Mouse (Mus musculus): Measurements from ENCODE around the gene Rsph6a.
"Not testable (repeated sequence)": the region's sequence is repeated elsewhere in the genome, so short reads cannot be mapped to it uniquely, and the experiment has no call there.

Rsph6a gene

DNA sequence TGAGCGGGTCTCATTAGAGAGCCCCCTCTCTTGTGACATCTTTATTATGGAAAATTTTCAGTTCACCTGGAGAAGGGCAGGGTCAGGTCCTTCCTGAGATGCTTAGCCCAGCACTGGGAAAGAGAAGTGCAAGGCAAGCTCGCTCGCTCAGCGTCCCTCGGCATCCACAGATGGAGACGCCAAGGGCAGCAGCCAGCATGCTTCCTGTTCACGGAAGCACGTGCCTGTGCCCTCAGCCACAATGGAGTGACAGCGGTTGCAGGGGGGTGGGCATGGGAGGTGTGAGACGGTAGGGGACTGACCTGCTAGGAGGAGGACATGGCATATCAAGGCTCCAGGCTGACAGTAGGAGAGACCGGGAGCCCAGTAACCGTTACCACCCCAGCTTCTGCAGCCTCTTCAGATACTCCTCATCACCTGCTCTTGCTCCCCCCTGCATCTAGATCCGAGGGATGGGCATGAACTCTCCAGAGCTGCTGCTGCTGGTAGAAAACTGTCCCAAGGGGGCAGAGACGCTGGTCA lies 6.4 kb upstream of the Rsph6a start:
- no peak for DNase-seq

DNA sequence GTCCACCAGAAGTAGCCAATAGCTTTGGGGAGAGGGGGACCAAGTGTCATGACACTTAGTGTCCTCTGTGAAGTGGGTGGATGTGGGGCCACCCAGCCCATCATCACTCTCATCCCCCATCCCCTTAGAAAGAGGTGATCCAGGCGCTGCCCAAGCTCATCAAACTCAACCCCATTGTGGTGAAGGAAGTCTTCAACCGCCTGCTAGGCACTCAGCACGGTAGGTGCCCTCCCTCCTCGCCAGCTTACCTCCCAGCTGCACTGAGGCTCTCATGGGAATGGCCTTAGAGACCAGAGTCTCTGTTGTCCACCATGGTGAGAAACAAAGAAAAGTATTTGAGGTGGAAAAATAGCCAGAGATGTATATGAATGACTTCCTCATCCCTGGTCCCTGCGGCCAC lies 5.2 kb upstream of the Rsph6a start:
- no peak for DNase-seq

DNA sequence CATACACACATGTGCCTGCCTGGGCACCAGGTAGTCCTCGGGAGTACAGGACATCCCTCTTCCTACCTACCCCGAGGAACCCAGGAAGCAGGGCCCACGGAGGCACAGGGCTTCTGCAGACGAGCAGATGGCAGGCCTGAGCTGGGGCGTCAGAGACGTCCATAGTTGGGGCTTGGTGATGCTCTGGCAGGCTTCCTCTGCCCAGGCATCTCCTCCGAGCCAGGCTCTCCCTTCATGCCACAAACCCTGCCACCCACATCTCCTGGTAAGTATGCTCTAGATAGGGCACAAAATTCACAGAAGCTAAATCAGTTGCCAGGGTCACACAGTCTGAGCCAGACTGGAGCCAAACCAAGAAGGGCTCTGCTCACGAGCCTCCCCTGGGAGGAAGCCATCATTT lies 4.3 kb upstream of the Rsph6a start:
- DNase-seq, result no peak

DNA sequence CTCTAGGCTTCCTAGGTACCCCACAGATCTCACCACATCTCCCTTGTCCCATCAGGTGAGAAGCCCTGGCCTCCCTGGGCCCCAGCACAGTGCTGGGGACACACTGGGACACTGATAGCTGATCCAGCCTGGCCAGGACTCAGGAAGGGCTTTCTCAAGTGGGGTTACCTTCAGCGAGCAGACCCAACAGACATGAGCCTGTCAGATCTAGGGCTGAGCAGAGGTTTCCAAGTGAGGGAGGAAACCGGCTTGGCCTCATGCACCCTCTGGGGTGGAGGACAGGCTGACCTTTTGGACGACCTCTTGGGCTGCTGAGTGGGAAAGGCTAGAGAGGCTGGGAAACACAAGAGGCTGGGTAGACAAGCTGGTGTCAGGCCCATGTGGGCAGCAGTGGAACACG lies 3.3 kb upstream of the Rsph6a start:
- no peak for DNase-seq

DNA sequence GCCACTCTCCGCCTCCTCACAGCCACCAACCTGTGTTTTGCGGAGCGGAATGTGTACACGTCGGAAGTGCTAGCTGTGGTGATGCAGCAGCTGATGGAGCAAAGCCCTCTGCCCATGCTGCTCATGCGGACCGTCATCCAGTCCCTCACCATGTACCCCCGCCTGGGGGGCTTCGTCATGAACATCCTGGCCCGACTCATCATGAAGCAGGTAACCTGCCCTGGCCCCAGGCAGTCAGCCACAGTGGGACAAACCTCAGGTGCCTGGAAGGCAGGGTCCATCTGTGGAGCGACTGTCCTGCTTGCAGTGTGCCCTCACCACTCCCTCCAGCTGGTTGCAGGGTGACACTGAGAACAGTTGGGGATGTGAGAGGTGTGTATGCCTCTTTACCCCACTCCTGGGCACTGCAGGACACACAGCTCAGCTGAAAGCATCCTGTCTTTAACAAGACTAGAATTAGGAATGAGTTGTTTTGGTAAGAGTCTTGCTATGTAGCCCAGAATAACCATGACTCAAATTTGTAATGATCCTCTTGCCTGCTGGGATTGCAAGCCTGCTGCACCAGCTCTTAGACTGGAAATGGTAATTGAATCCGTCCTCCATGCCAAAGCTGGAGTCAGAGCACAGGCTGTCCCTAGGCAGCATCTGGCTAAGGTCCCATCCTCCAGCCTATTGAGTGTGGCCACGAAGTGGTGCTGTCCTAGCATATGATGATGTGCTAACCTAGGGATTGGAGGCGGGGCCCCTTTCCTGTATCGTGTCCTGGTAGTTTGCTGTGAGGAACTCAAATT lies 1.9 kb upstream of the Rsph6a start:
- no peak for DNase-seq

DNA sequence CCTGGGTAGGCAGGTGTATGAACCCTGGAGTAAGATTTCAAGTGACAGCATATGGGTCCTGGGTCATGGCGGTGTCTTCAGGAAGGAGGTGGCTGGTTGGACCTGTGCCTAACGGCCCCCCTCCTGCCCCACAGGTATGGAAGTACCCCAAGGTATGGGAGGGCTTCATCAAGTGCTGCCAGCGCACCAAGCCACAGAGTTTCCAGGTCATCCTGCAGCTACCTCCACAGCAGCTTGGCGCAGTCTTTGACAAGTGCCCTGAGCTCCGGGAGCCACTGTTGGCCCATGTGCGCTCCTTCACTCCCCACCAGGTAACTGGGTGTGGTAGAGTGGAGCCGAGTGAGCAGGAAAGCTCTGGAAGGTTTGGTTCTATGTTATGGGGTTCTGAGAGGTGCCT lies 1.4 kb upstream of the Rsph6a start:
- no peak for DNase-seq

DNA sequence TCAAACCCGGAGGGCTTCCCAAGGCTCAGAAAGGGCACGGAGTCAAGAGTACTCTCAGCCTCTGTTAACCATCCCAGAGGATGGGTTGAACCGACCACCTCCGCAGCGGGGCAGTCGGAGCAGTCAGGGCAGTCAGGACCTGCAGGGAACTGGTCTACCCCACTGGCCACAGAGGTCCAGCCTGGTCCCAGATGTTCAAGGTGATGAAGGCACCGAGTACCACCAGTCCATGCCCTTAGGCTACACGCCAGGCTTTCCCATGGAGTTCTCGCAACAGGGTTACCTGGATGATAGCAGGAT lies 237 bp downstream of the Rsph6a start:
- DNase-seq, result no peak

DNA sequence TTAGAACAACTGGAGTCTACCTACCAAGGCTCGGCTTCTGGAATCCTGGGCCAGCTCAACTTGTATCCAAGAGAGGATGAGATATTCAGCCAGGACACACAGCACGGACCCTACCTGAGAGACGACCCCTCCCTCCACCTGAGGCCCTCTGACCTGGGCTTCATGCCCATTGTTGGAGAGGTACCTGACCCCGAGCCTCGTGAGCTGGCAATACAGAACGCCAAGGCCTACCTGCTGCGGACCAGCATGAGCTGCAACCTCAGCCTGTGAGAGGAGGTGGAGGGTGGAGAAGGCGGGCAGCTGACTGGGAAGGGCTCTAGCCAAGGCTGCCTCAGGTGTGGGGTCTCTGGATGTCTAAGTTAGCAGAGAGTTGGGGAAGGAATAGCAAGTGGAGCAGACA lies 618 bp downstream of the Rsph6a start:
- DNase-seq, result no peak

DNA sequence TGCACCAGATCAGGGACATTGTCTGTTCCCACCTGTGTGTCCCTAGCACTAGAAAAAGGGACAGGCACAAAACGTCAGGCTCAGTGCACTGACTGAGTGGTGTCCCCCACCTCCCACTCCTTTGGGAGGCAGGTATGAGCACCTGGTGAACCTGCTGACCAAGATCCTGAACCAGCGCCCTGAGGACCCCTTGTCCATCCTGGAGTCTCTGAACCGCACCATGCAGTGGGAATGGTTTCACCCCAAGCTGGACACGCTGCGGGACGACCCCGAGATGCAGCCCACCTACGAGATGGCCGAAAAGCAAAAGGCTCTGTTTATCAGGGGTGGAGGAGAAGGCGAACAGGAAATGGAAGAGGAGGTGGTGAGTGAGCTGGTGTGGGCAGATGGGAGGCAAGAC lies 2.9 kb downstream of the Rsph6a start:
- DNase-seq, result no peak

DNA sequence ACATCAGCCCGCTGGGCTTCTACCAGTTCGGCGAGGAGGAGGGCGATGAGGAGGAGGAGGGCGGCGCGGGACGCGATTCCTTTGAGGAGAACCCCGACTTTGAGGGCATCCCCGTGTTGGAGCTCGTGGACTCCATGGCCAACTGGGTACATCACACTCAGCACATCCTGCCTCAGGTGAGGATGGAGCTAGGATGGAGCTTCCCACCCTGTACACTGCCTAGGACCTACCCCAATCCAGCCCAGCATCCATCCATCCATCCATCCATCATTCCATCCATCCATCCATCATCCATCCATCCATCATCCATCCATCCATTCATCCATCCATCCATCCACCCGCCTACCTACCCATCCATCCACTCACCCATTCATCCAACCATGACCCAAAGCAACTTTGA lies 11.4 kb downstream of the Rsph6a start:
- DNase-seq, result no peak

DNA sequence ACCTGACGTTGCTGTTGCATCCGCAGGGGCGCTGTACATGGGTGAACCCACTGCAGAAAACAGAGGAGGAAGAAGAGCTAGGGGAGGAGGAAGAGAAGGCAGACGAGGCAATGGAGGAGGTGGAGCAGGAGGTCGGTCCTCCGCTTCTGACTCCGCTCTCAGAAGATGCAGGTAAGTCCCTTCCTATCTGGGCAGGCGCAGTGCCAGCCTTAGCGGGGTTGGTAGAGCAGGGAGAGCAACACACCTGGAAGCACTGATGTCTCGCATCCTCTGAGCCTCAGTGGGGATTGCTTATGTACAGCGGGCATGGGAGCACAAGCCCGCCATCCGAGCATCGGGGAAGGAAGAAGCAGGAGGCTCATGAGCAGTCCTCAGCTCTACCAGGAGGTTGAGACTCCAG lies 12.6 kb downstream of the Rsph6a start:
- no peak for DNase-seq

DNA sequence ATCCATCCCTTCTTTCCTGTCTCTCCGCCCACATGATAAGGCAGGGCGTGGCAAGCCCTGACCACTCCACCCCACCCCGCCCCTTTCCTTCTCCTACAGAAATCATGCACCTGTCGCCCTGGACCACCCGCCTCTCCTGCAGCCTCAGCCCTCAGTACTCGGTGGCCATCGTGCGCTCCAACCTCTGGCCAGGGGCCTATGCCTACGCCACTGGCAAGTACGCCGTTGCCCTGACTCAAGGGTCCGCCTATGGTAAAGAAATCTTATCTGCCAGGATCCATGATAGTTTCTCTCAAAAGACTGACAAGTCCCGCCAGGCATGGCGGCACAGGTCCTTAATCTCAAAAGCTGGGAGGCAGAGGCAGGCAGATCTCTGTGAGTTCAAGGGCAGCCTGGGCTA lies 13.4 kb downstream of the Rsph6a start:
- no peak for DNase-seq

DNA sequence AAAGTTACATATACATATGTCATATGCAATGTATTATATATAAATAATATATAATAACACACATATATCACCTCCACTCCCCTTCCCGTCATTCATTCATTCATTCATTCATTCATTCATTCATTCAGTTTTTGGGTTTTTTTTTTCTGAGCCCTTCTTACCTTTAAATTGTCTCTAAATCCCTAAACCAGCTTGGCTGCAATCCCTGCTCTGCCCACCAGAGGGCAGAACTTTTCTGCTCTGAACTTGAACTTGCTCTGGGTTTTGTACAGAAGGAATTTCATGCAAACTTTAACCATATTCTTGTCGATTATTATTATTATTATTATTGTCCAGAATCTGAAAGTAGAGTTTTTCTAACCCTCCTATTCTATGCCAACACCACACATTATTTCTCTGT lies 14.2 kb downstream of the Rsph6a start:
- DNase-seq, result peak; percentile 60 to 74

DNA sequence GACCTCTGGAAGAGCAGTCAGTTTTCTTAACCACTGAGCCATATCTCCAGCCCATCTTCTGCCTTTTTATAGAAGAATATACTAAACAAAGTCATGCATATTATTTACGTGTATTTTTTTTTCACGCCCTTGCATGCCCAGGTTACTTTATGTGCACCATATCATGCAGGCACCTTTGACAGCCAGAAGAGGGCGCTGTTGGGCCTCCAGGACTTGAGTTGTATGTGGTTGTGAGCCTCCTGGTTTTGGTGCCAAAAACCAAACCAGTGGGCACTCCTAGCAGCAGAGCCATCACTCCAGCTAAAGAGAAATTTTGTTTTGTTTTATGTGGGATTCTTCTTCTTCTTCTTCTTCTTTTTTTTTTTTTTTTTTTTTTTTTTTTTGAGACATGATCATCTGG lies 15.0 kb downstream of the Rsph6a start:
- DNase-seq, result no peak

DNA sequence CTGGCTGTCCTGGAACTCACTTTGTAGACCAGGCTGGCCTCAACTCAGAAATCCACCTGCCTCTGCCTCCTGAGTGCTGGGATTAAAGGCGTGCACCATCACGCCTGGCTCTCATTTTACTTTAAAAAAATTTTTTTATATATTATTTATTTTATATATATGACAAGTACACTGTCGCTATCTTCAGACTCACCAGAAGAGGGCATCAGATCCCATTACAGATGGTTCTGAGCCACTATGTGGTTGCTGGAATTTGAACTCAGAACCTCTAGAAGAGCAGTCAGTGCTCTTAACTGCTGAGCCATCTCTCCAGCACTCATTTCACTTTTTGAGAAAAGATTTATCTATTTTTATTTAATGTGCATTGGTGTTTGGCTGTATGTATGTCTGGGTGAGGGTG lies 16.5 kb downstream of the Rsph6a start:
- not testable (repeated sequence) for DNase-seq

DNA sequence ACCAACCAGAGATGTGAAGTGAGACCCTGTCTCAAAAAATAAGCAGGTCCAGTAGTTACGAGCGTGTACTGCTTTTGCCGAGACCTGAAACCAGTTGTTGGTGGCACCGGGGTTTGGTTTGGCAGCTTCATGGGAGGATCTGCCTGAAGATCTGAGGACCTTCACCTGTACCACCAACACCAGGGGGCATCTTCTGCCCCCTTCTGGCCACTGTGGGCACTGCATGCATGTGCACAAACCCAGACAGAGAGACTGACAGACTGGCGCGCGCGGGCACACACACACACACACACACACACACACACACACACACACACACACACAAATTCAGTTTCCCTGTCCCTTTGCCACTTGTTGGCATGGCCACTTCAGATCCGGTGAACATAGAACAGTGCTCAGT lies 19.0 kb downstream of the Rsph6a start:
- peak in 1 of 2 experiments; percentile 55 for DNase-seq

DNA sequence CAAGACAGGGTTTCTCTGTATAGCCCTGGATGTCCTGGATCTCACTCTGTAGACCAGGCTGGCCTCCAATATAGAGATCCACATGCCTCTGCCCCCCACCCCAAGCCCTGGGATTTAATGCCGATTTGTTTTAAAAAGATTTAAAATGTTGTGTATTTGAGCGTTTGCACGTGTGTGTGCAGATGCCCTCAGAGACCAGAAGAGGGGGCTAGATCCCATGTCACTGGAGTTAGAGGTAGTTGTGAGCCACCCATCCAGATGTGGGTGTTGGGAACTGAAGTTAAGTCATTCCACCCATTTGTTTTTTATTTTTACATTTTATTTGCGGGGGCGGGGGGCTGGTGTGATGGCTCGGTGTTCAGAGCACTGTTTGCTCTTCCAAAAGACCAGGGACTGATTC lies 20.0 kb downstream of the Rsph6a start:
- no peak for DNase-seq

DNA sequence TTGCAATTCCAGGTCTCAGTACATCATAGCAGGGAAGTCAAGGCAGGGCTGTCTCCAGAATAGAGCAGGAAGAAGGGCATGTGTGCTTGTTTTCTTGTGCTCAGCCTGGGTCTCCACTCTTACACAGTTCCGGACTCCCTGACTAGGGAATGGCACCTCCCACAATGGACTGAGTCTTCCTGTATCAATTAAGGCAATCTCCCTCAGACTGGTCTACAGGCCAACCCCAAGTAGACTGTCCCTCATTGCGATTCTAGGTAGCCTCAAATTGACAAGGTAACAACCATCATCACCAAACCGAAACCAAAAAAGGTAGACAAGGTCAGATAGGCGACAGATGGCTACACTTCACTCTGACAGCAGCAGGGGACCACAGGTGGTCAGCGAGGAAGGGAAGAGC lies 20.7 kb downstream of the Rsph6a start:
- DNase-seq, result no peak

DNA sequence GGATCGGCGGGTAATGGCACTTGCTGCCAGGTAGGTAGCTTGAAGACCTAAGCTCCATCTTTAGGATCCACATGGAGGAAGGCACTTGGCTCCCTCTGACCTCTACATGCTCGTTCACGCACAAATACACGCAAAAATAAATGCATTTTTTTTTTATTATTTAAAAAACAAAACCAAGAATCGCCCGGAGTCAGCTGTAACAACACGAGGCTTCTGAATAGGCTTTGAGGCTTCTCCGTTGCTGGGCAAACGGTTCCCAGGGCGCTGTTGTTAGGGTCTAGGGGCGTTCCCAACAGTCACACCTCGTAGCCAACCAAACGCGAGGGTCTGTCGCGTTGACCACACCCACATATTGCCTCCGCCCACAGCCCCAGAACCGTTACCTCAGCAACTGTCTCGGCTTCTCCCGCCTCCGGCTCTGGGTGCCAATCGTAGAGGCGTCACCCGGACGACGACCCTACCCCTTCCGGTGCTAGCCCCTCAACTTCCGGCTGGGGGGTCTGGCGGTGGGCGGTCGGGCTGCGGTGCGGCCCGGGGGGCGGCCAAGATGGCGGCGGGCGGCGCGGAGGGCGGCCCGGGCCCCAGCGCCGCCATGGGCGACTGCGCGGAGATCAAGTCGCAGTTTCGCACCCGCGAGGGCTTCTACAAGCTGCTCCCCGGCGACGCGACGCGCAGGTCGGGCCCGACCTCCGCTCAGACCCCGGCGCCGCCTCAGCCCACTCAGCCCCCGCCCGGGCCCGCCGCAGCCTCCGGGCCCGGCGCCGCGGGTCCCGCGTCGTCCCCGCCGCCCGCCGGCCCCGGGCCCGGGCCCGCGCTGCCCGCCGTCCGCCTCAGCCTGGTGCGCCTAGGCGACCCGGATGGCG lies 21.5 kb downstream of the Rsph6a start, which contains the start of gene Dmwd:
Gene Dmwd, plus strand, starts transcription at position 505 of the 863 bp plus-strand sequence.
- DNase-seq, result peak; percentile 87 to 93

DNA sequence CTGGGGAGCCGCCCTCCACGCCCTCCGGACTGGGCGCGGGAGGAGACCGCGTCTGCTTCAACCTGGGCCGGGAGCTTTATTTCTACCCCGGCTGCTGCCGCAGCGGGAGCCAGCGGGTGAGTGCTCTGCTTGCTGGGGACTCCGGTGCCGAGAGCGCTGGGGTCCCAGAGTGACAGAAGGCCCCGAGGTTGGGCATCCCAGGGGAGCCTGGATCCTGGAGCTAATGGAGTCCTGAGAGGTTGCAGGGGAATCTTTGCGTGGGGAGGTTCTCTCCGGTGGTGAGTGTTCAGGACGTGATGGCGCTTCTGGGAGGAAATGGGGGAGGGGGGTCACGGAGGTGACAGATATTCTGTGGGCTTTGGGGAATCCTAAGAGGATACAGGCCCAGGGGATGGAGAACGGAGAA lies 22.1 kb downstream of the Rsph6a start:
- peak; percentile 33 to 49 for DNase-seq

DNA sequence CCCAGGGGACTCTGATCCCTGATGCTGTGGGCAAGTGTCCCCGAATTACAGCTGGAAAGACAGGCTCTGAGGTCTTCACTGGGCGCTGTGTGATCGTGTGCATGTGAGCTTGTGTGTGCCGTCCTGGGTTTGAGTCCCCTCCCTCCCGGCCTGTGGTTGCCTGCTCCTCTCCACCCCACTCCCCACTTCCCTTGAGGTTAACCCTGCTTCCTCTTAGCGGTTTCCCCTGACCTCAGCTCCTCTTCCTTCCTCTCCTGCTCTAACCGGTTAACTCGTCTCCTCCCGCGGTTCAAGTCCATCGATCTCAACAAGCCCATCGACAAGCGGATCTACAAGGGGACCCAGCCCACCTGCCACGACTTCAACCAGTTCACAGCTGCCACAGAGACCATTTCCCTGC lies 23.3 kb downstream of the Rsph6a start:
- no peak for DNase-seq

DNA sequence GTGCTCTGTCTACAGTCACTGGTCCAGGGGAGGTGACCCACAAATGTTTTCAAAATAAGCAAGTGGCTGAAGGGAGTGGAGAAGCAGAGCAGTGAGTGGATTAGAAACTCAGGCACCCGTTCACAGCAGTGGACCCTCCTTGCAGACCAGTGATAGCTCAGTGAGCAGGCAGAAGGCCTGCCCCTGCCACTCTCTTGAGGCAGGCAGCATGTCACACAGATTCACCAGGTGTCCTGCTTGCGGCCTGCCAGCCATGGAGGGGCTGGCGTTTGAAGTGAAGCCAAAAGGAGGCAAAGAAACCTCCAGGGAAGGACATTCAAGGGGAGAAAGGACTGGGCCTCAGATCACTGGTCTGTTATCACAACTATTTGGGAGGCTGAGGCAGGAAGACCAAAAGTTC lies 24.2 kb downstream of the Rsph6a start:
- no peak for DNase-seq

DNA sequence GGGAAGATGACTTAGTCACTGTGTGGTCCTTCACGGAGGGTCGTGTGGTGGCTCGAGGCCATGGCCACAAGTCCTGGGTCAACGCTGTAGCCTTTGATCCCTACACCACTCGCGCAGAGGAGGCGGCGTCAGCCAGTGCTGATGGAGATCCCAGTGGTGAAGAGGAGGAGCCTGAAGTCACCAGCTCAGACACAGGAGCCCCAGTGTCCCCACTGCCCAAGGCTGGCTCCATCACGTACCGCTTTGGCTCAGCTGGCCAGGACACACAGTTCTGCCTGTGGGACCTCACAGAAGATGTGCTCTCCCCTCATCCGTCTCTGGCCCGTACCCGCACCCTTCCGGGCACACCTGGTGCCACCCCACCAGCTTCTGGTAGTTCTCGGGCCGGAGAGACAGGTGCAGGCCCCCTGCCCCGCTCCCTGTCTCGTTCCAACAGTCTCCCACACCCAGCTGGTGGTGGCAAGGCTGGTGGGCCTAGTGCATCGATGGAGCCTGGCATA lies 26.0 kb downstream of the Rsph6a start:
- no peak for DNase-seq

DNA sequence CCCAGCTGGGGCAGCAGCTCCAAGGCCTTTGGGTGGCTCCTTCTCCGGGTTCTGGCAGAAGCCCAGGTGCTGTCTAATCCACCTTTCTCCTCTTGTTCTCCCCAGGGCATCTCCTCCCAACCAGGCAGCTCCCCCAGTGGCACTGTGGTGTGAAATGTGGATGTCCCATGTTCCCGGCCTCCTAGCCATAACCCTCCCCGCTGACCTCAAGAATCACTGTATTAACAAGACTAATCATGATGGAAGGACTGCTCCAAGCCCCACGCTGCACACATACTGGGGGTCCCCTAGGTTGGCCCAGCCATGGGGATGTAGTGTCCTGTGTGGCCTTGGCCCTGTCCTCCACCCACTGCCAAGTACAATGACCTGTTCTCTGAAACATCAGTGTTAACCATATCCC lies 27.7 kb downstream of the Rsph6a start:
- no peak for DNase-seq

Measured in cerebellum, adult 18-20 months (tissue).